Mouse (Mus musculus): ENCODE data around the gene Csl. TPM values are rescaled to one million over a fixed set of nuclear protein-coding genes. Genes with fewer than 3 reads are reported as not detected.

Csl gene
- not detected in 2 replicates for total RNA-seq (2014; fragmentation: Nextera tagmentation)
- total RNA-seq (2017) = 0.15 and 0.22 TPM in 2 replicates

GRCm38 (mm10) chr10:99759558-99759957 lies at the start of gene Csl:
Gene Csl, minus strand, starts transcription at chr10:99759658.
- no peak for ATAC-seq (replicated peaks; ENCODE audit: poor library complexity, severe bottlenecking)

GRCm38 (mm10) chr10:99789418-99789817 lies 30.0 kb upstream of the Csl start:
- no peak for ATAC-seq (replicated peaks; ENCODE audit: poor library complexity, severe bottlenecking)

GRCm38 (mm10) chr10:99774228-99775120 lies 15.0 kb upstream of the Csl start:
- ATAC-seq (replicated peaks; ENCODE audit: poor library complexity, severe bottlenecking) = no peak

- no peak for ATAC-seq (replicated peaks; ENCODE audit: poor library complexity, severe bottlenecking)
Measured at GRCm38 (mm10) chr10:99750146-99750545, 9.3 kb downstream of the Csl start.

GRCm38 (mm10) chr10:99748668-99749260 lies 10.7 kb downstream of the Csl start:
- no peak for ATAC-seq (replicated peaks; ENCODE audit: poor library complexity, severe bottlenecking)

- ATAC-seq (replicated peaks; ENCODE audit: poor library complexity, severe bottlenecking) = no peak
Measured at GRCm38 (mm10) chr10:99748009-99748408, 11.4 kb downstream of the Csl start.

- ATAC-seq (replicated peaks; ENCODE audit: poor library complexity, severe bottlenecking) = no peak
Measured at GRCm38 (mm10) chr10:99741609-99742280, 17.7 kb downstream of the Csl start.

- ATAC-seq (replicated peaks; ENCODE audit: poor library complexity, severe bottlenecking) = peak; percentile 61
Measured at GRCm38 (mm10) chr10:99713129-99713528, 46.3 kb downstream of the Csl start.

- peak; percentile 86 for ATAC-seq (replicated peaks; ENCODE audit: poor library complexity, severe bottlenecking)
Measured at GRCm38 (mm10) chr10:99711567-99711966, 47.9 kb downstream of the Csl start.

Data from granulocyte monocyte progenitor cell, adult 5-6 weeks (primary cell).